Mouse (Mus musculus) frontal cortex, postnatal 36 days (tissue): ENCODE results near the gene Pik3r2.
A peak's percentile ranks its signal among the peaks of the same experiment; 100 is the strongest.

Source experiments
- DNase-seq, 2 experiments: peaks; one replicate each; pipeline ENCODE4 v3.0.0; 2022; ENCODE audit warnings: low spot score in 2 of 2

Pik3r2 gene

DNA sequence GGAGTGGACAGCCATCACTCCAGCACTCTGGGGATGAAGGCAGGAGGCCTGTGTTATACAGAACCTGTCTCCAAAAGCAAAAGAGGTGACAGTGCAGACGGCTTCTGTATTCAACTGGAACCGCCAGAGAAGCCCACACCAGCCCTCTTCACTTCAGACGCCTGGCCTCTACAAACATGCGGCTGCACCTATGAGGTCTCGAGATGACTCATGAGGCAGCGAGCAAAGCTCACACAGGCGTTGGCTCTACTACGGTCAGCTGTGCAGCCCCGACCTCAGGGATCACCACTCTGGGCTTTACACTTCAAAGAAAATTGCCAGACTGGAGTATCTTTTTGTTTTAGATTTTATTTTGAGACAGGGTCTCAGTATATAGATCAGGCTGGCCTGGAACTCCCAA lies 3.6 kb downstream of the Pik3r2 start:
- no peak for DNase-seq

DNA sequence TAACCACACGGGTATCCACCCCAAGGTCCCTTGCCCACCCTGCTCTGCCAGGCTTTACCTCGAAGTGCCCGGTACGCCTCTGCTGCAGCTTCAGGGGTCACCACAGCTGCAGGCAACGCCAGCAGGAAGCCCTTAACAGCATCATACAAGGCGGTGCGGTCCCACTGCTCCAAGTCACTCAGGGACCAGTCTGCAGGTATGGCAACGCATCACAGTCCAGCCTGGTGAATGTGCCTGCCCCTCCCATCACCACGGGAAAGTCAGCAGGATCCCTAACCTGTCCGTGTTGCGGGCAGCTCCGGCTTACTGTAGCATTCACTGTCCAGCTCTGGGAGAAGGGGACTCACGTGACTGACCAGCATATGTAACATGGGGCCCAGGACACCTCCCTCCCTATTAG lies 4.4 kb downstream of the Pik3r2 start:
- no peak for DNase-seq

DNA sequence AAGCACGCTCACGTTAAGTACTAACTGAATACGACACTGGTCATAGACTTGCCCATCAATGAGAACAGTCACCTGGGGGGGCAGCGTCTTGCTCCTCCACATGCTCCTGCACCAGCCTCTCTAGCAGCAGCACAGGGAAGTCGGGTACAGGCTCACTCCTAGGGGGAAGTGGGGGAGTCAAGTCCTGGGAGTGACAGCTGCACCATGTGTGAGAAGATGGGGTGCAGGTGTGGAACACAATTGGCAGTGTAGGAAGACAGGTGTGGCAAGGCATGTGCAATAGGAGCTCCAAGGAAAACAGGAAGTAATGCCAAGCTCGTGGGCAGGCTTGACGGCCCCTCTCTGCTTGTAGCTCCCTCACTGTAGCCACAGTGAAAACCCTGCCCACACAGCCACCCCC lies 5.3 kb downstream of the Pik3r2 start:
- no peak for DNase-seq

DNA sequence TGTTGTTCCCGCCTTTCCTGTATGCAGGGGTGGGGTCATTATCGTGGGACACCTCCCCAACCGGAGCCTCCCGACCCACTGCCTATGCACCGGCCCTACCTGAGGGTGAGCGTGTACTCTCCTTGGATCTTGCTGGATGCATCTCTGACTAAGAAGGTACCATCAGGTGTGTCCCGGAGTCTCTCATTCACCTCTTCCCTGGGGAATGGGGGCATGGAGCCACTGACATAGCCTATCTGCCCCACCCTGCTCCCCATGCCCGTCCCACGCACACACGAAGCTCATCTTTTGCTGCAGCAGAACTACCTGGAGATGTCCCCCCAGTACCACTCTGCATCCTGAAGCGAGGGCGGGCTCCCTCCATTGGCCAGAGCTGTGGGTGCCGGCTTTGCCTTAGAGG lies 5.8 kb downstream of the Pik3r2 start:
- DNase-seq = no peak

DNA sequence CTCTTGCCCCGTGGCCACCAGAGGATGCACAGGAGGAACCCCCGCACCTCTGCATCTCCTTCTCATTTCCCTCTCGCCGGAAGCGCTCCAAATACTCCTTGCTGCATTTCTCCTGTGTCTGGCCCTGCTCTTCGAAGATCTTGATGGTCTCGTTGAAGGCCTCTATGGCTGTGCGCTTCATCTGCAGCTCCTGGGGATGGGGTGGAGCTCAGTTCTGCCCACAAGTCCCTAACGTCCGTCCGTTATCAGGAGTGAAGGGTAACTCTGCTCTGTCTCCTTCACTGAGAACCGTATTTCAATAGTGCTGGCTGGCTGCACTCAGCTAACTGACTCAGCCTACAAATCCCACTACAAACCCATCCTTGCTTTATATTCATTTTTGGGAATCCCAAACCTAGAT lies 6.7 kb downstream of the Pik3r2 start:
- DNase-seq = no peak

DNA sequence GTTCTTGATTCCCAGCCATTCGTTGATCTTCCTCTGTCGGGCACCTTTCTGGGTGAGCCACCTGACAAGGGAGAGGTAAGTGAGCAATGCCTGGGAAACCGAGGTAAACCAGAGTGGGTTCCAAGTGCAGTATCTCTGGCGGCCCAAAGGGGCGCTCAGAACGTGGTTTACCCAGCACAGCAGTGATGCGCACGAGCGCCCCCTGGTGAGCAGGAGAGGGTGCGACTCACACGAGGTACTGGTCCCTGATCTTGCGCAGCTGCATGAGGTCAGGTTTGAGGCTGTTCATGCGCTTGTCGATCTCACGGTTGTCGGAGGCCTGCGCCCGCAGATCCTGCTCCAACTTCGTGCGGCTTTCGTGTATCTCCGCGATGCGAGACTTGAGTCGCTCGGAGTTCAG lies 7.2 kb downstream of the Pik3r2 start:
- peak; percentile 95 to 97 for DNase-seq

DNA sequence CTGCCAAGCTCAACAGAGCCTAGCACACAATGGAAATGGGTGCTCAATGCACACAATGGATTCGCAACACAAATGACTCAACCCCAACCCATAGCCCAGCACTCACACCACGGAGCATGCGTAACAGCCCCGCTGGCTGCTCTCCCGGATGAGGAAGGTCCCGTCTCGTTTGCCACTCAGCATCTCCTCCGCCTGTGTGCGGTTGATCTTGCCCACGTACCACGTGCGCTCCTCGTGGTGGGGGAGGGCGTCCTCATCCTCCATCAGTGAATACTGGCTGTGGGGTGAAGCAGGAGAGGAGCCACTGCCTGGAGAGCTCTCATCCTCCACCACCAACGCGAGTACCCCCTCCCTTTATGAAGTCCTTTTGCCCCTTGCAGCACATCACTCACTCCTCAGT lies 7.6 kb downstream of the Pik3r2 start:
- DNase-seq = no peak

DNA sequence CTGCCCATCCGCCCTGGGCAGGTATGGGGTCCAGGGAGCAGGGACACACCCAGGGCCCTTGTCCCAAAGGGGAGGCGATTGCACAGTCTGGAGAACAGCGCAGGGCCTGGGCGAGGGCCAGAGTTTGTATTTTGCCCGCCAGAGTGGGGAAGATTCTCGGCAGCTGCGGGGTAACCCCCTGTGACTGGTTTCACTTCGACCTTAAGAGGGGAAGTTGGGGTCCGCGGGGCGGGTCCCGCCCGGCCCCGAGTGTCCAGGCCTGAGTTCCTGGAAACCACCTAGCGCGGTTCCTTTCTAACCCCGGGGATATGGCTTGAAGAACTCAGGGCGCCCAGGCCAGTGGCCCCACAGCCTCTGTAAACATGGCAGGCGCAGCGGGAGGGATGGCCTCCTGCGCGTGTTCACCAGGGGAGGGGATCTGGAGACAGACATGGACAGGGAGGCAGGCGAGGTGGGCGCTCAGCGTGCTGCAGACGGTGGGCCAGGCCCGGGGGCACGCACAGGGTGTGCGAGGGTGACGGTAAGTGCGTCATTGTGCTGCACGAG lies 8.2 kb downstream of the Pik3r2 start:
- DNase-seq = no peak

DNA sequence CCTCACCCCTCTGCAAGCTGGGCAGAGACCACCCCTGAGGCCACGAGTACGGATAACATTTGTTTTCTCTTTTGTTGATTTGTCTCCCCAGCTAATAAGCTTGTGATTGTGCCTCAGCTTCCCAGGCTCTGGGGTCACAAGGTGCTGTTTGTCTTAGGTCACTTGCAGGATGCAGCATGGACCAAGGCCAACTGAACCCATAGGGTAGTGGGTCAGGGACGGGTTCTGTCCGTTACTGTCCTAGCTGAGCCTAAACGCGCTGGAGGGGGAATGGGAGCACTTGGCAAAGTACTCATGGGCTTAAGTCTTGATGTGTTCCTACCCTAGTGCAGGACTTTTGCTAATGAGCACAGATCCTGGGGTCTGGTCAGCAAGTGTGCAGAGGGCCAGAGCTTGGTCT lies 9.0 kb downstream of the Pik3r2 start:
- DNase-seq = no peak

DNA sequence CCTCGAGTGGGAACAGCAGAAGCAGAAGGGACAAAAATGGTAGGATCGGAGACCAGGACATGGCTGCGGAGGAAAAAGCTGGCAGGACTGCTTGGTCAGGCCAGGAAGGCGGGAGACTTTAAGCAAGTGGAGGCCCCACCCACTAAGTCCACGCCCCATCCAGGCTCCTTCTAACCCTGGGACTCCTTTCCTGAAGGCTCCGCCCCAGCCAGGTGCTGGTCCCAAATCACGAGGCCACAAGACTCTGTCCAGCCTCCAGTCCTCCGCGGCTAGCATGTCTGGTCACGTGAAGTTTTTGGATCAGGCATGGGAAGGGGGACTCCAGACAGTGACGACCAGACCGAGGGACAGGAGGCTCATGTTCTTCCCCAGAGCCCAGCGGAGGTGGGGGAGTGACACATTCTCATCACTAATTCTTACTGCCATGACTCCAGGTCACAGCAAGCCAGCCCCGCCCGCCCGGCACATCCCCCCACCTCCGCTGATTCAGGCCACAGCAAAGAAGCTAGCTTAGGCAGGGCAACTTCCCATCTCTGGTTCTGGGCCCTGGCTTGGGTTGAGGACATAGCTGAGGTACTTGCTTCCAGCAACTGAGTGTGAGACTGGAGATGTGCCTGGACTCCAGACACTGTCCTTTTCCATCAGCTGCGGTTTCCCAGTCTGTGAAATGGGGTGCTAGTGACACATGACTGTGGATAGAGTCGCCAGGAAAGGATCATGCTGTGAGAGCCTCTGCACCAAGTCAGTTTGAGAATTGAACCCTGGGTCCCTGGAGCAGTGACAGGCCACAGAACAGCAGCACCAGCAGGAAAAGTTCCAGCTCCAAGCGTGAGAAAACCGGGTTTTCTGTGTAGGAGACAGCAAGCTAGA lies 9.7 kb downstream of the Pik3r2 start:
- DNase-seq = no peak

DNA sequence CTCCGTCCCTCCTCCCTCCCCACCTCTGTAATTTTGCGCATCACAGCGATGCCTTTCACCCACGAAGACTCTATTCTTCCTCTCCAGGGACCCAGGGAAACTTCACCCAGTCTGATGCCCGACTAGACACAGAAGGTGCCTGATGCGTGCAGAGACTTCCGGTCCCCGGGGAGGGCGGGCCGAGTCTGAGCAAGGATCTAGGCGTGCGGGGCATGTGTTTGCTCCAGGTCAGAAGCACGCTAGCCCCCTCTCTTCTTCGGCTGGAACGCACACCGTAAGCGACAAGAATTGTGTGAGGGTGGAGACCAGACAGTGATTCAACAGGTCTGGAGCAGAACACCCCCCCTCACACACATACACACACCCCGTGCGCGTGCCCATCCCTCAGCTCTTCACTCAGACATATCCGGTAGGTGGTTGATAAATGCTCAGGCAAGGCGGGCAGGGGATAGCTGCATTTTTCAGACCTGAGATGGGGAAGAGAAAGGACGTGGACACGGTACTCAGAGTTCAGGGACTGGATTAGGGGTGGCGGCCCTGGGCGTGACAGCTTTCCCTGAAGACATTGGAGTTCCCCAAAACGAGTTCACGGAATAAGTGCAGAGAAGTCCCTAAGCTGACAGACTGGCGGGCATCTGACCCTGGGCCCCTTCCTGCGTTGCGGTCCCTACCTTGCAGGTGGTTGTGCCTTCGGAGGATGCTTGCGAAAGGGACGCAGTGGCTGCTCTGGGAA lies 10.5 kb downstream of the Pik3r2 start:
- no peak for DNase-seq

DNA sequence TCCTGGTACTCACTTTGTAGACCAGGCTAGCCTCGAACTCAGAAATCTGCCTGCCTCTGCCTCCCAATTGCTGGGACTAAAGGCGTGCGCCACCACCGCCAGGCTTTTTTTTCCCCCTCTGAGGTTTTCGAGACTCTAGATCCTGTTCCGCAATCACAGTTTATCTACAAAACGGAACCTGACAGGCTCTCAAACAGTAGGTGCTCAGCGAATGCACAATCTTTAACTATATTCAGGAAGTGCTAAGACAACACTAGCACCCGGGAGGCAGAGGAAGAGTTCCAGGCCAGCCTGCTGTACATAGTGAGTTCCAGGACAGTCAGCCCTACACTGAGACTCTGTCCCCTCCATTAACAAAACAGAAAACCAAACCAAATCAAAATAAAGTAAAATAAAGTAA lies 11.2 kb downstream of the Pik3r2 start:
- no peak for DNase-seq

DNA sequence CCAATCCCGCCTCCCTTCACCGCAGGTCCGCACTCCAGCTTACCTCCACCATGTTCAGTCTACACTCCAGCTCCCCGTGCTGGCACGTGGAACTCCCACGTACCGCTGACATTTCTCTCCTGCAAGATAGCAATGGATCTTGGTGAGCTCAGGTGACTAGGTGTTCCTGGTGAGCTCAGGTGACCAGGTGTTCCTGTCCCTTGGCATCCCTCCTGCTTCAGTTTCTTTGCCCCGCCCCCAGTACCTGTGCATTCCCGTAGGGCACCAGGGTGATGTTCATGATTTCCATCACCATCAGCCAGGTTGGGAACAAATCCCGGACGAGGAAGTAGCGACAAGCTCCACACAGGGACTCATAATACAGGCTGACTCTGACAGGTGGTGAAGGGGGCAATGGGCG lies 11.8 kb downstream of the Pik3r2 start:
- no peak for DNase-seq

DNA sequence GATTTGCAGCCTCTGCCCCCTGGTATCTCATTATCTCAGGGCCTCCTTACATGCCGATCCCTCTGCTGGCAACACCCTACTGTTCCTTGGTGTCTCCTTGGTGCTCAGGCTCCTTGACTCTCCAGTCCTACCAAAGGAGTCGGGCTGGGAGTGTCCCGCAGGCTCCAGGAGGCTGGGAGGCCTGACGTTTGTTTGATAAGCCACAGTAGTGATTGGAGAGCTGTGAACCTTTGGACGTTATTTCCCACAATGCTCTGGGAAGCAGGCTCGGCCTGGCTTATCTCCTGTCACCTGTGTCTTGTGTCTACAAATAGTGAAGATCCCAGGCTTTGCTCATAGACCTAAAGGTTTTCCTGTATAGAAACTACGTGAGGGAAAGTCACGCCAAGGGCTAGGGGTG lies 12.5 kb downstream of the Pik3r2 start:
- DNase-seq = no peak

DNA sequence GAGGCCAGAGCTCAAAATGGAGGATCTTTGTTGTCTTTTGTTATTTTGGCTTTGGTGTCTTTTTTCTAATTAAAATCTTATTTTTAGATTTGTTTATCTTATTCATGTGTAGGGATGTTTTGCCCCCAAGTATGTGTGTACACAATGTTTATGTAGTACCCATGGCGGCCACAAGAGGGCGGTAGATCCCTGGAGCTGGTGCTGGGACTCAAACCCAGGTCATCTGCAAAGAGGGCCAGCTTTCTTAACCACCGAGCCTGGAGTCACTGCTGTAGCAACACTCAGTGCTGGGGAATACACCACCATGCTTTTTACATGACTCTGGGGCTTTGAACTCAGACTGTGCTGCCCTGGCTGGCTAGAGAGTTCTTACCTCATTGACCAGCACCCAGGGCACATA lies 13.2 kb downstream of the Pik3r2 start:
- no peak for DNase-seq

DNA sequence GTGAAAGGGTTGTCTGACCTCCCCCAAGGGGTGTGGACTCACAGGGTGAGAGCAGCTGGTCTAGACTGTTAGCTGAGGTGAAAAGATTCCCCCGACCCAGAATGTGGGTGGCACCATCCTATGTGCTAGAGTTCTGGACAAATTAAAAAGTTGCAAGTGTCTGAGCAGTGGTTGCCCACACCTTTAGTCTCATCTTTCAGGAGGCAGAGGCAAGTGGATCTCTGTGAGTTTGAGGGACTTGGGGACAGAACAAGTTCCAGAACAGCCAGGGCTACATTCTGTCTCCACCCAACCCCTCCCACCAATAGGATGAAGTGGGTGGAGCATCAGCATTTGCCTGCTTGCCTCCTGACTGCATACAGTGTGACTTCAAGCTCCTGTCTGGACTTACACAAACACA lies 14.4 kb downstream of the Pik3r2 start:
- no peak for DNase-seq

DNA sequence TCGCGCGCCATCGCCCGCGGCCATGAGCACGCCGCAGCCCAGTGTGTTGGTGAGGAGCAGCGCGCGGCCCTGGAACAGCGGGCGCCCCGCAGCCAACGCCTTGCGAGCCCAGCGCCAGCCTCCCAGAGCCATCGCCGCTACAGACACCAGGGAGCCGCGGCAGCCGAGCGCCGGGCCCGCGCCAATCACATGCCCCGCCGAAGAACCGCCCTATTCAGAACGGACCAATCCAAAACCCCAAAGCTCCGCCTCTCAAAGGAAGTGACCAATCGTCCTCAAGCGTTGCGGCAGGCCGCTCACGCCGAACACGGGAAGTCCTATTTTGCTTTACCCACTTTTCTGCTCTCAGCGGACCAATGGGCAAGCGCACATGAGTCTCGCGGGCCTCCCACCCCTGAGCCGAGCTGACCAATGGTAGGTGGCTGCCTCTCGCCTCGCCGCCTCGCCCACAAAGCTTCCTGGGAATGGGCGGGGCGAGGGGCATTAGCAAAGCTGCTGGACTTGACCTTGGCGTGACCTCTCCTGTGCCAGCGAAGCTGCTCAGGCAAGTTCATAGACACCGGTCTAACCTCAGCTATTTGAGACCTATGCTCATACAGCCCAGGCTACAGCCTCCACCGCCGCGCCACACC lies 15.6 kb downstream of the Pik3r2 start, which contains the start of gene Mpv17l2:
Gene Mpv17l2, minus strand, starts transcription at position 172 of the 632 bp plus-strand sequence.
- peak; percentile 94 to 98 for DNase-seq

DNA sequence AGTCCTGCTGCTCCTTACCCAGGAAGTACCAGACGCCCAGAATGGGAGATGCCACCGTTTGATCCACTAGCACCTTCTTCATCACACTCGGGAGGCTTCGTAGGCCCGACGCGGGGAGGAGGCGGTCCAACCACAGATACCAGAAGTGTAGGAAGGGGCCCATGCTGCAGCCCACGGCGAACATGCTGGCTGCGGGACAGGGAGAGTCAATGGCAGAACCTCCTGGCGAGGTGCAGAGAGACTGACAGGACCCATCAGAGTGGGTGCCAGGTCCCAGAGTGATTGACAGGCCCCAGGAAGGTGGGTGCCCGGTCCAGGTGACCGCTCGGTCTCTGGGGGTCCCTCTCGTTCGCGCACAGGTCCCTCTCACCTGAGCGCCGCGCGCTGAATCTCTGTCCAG lies 16.2 kb downstream of the Pik3r2 start:
- no peak for DNase-seq

DNA sequence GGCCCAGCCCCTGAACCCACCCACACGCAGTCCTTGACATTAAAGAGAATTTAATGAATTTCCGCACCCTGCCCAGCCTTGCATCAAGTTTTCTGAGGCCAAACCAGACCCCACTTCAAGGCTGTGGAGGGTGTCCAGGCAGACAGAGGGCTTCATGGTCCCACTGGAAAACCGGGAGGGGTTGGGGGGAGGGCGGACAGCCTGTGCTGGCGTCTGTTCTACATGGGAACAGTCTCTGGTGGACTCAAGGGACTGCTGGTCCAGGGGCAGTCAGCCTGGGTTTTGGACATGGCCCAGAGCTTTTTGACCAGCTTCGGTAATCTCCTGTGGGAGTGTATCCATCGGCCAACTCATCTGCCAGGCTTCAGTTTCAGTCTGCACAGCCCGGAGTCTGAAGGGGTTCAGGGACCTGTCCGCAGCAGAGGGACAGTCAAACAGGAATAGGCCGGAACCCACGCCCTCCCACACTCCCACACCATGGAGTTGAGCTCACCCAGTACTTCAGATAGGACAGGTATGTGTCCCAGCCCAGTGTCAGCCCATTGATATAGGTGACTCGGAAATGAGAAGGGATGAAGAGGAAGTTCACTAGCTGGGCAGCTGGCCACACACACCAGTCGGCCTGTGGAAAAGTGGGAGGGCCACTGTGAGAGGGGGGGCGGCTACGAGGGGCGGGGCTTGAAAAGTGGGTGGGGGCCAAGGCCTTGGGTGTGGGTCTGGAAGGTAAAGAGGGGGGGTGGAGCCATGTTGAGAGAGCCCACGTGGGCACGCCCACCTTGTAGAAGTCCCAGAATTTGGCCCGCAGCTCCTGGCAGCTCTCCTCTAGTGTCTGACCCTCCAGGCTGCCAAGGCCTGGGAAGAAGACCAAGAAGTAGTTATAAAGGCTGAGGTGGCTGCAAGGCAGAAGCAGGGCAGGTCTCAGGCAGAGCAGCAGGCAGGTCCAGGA lies 17.6 kb downstream of the Pik3r2 start:
- DNase-seq = no peak

DNA sequence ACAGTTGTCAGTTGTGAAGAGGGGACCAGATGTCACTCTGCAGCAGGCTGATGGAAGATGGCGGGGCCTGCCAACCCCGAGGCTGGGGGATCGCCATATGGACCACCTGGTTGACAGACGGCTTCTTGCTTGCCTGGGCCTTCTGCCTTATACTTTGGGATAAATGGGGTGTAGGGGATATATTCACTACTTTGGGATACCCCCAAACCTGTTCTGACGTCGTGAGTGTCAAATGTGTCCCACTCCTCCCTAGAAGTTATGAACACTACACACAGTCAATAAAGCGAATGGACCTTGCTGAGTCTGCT lies 18.3 kb downstream of the Pik3r2 start:
- peak in 1 of 2 experiments; percentile 4 for DNase-seq

DNA sequence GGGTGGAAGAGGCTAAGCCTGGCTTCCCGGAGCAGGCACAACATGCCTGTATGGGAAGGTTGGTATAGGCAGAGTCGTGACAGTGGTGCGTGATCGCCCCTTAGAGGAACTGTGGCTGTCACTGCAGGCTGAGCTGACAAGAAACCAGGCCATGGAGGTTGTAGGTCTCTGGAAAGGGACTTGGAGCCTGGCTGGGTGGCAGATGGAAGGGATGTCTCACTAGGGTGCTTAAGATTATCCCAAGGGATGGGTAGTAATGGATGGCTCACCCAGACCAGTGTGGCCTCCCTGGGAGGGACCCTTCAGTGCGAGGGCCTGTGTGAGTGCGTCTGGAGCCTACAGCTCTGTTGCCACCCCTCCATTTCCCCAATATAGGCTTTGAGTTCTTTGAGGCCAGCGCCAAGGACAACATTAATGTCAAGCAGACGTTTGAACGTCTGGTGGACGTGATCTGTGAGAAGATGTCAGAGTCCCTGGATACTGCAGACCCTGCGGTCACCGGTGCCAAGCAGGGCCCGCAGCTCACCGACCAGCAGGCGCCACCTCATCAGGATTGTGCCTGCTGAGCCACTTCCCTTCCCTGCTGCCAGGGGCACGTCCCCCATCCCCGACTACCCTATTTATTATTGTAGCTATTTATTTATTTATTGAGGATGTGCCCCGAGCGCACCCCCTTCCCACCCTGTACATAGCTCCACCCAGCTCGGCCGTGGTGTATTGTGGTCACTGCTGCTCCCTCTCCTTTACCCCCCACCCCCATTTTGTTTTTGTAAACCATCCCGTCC lies 18.8 kb downstream of the Pik3r2 start:
- DNase-seq = peak in 1 of 2 experiments; percentile 23
